Mouse (Mus musculus) c-Kit-positive CD71-negative TER-119-negative erythroid progenitor cells, embryonic 14.5 days (primary cell): Measurements from ENCODE around the gene Prr18.

Source experiments
- DNase-seq: peaks from one replicate; pipeline ENCODE4 v3.0.0-alpha.2; 2013; ENCODE audit warnings: low read depth

Prr18 gene

GRCm38 (mm10) chr17:8340407-8341359 is 3.4 kb downstream of the Prr18 start:
- no peak for DNase-seq

GRCm38 (mm10) chr17:8341360-8341963 is 4.2 kb downstream of the Prr18 start:
- no peak for DNase-seq

GRCm38 (mm10) chr17:8342706-8343105 is 5.4 kb downstream of the Prr18 start:
- no peak for DNase-seq

GRCm38 (mm10) chr17:8343416-8343815 is 6.2 kb downstream of the Prr18 start:
- no peak for DNase-seq

- no peak for DNase-seq
Measured at GRCm38 (mm10) chr17:8347765-8348285, 10.6 kb downstream of the Prr18 start.

GRCm38 (mm10) chr17:8348941-8349340 is 11.7 kb downstream of the Prr18 start:
- no peak for DNase-seq

- DNase-seq = no peak
Measured at GRCm38 (mm10) chr17:8351088-8351487, 13.8 kb downstream of the Prr18 start.

GRCm38 (mm10) chr17:8355692-8356091 is 18.4 kb downstream of the Prr18 start, which contains the start of gene T2:
TSS of gene T2 (plus strand) at chr17:8355992.
- DNase-seq = no peak

- DNase-seq = no peak
Measured at GRCm38 (mm10) chr17:8357498-8357897, 20.2 kb downstream of the Prr18 start.

GRCm38 (mm10) chr17:8360876-8361275 is 23.6 kb downstream of the Prr18 start:
- DNase-seq = no peak

GRCm38 (mm10) chr17:8361281-8362103 is 24.2 kb downstream of the Prr18 start:
- DNase-seq = no peak

GRCm38 (mm10) chr17:8367514-8368480 is 30.5 kb downstream of the Prr18 start:
- DNase-seq = no peak

- no peak for DNase-seq
Measured at GRCm38 (mm10) chr17:8368570-8368969, 31.3 kb downstream of the Prr18 start.

- no peak for DNase-seq
Measured at GRCm38 (mm10) chr17:8369171-8369570, 31.9 kb downstream of the Prr18 start.

- DNase-seq = no peak
Measured at GRCm38 (mm10) chr17:8370634-8371229, 33.5 kb downstream of the Prr18 start.

GRCm38 (mm10) chr17:8371834-8372233 is 34.6 kb downstream of the Prr18 start:
- DNase-seq = peak; percentile 43

GRCm38 (mm10) chr17:8372286-8373046 is 35.2 kb downstream of the Prr18 start:
- peak; percentile 67 for DNase-seq

- DNase-seq = no peak
Measured at GRCm38 (mm10) chr17:8377298-8377697, 40.0 kb downstream of the Prr18 start.

GRCm38 (mm10) chr17:8385441-8385840 is 48.2 kb downstream of the Prr18 start:
- no peak for DNase-seq

GRCm38 (mm10) chr17:8388463-8388862 is 51.2 kb downstream of the Prr18 start:
- DNase-seq = no peak
